Comparison of ENCODE assay signal across 17 mouse cellular contexts in the genomic region with DNA sequence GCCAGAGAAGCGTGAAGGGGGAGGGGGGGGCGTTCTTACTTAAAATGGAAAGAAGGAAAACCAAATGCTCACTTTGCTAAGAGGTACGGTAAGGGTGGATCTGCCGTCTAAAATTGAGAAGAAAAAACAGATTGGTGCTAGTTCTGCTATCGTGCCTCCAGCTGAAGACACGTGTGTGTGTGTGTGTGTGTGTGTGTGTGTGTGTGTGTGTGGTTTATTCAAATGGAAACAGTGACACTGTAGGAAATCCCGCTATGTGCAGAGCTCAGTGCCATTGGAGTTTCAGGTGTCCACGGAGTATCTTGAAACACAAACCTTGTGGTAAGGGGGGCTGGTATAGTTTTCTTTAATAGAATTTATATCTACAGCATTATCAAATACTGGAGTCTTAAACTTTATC. TPM values are rescaled to one million over a fixed set of nuclear protein-coding genes. Genes with fewer than 3 reads are reported as not detected.
"Had no signal": no experiment of that assay in that cellular context is flagged by ENCODE, and none has a peak within 500 bp of the region (broad histone marks: within the 10 kb centered on the region; RNA-seq: fewer than 3 reads in every experiment).

No protein-coding gene starts in this region.

- H3K9me3 ChIP-seq: neural tube, embryonic 13.5 days; neural tube, embryonic 15.5 days; stomach, embryonic 15.5 days had no signal

- DNase-seq: retina, postnatal 1 day; right cerebral cortex, adult 18-20 months; right cerebral cortex, postnatal 14 days; right cerebral cortex, postnatal 25 days; right cerebral cortex, postnatal 4 days; spleen, adult 18-20 months; thymus, adult 18-20 months; thymus, adult 2 months; thymus, postnatal 14 days; thymus, postnatal 25 days; thymus, postnatal 36 days; thymus, postnatal 4 days had no signal

- H3K4me3 ChIP-seq: neural tube, embryonic 13.5 days; neural tube, embryonic 15.5 days; stomach, embryonic 15.5 days had no signal

- H3K4me2 ChIP-seq: neural tube, embryonic 13.5 days; neural tube, embryonic 15.5 days; stomach, embryonic 15.5 days had no signal

- H3K9ac ChIP-seq: neural tube, embryonic 13.5 days; neural tube, embryonic 15.5 days; stomach, embryonic 15.5 days had no signal

- H3K27ac ChIP-seq: neural tube, embryonic 13.5 days; neural tube, embryonic 15.5 days; stomach, embryonic 15.5 days; stomach, postnatal 0 days had no signal

- H3K4me1 ChIP-seq: neural tube, embryonic 13.5 days; neural tube, embryonic 15.5 days; stomach, embryonic 15.5 days had no signal

- H3K27me3 ChIP-seq: neural tube, embryonic 13.5 days; neural tube, embryonic 15.5 days; stomach, embryonic 15.5 days had no signal

RNA-seq across cellular contexts. Expression of gene D6Ertd527e, which starts 50.4 kb away (rescaled TPM):
- polyA plus RNA-seq: neural tube, embryonic 14.5 days had no signal
